Mouse (Mus musculus): ENCODE data around the gene Klk8. TPM values are rescaled to one million over a fixed set of nuclear protein-coding genes. Genes with fewer than 3 reads are reported as not detected.
A peak's percentile ranks its signal among the peaks of the same experiment; 100 is the strongest.

The Klk8 gene
- polyA plus RNA-seq, 1 experiment: 12.7 TPM

GRCm38 (mm10) chr7:43797844-43798462 lies 576 bp downstream of the Klk8 start:
- peak overlapping the region; percentile 63 for H3K4me3 ChIP-seq (ENCODE audit: low read depth, low read length)
- no peak overlapping the region for H3K9ac ChIP-seq (ENCODE audit: low read depth, poor library complexity, severe bottlenecking)
- no peaks in the 10 kb centered on the region for H3K4me1 ChIP-seq (ENCODE audit: control insufficient read depth, insufficient read depth, low read length)
- H3K9me3 ChIP-seq (replicated peaks; ENCODE audit: control insufficient read depth, insufficient read depth, low read length, poor library complexity, severe bottlenecking): no peaks in the 10 kb centered on the region
- H3K27ac ChIP-seq (ENCODE audit: insufficient read depth, low read length): no peak overlapping the region
- H3K36me3 ChIP-seq (ENCODE audit: control insufficient read depth, insufficient read depth, low read length, poor library complexity, severe bottlenecking): no peaks in the 10 kb centered on the region
- no peak for TF ChIP-seq CTCF (IDR thresholded peaks at IDR 0.05; ENCODE audit: low read depth, low read length)
- no peak for TF ChIP-seq POLR2A (IDR thresholded peaks at IDR 0.05; ENCODE audit: insufficient read depth, low read length)
- no peak for TF ChIP-seq EP300 (IDR thresholded peaks at IDR 0.05; ENCODE audit: insufficient read depth, low read depth, low read length)
- no peaks in the 10 kb centered on the region for H3K27me3 ChIP-seq (ENCODE audit: control insufficient read depth, insufficient read depth, low read length, poor library complexity, severe bottlenecking)

GRCm38 (mm10) chr7:43799876-43800275 lies 2.5 kb downstream of the Klk8 start:
- Histone ChIP-seq H3K27me3 (ENCODE audit: control insufficient read depth, insufficient read depth, low read length, poor library complexity, severe bottlenecking) (no peaks in the 10 kb centered on the region), H3K27ac (ENCODE audit: insufficient read depth, low read length) (no peak overlapping the region), H3K4me3 (ENCODE audit: low read depth, low read length) (no peak overlapping the region), H3K9me3 (replicated peaks; ENCODE audit: control insufficient read depth, insufficient read depth, low read length, poor library complexity, severe bottlenecking) (no peaks in the 10 kb centered on the region), H3K4me1 (ENCODE audit: control insufficient read depth, insufficient read depth, low read length) (no peaks in the 10 kb centered on the region), H3K9ac (ENCODE audit: low read depth, poor library complexity, severe bottlenecking) (no peak overlapping the region), H3K36me3 (ENCODE audit: control insufficient read depth, insufficient read depth, low read length, poor library complexity, severe bottlenecking) (no peaks in the 10 kb centered on the region)
- TF ChIP-seq EP300 (IDR thresholded peaks at IDR 0.05; ENCODE audit: insufficient read depth, low read depth, low read length): no peak
- TF ChIP-seq CTCF (IDR thresholded peaks at IDR 0.05; ENCODE audit: low read depth, low read length): no peak
- no peak for TF ChIP-seq POLR2A (IDR thresholded peaks at IDR 0.05; ENCODE audit: insufficient read depth, low read length)

GRCm38 (mm10) chr7:43810994-43811393 lies 13.6 kb downstream of the Klk8 start, which contains the start of gene Klk7:
Gene Klk7 (plus strand): TSS chr7:43811294.
- no peaks in the 10 kb centered on the region for H3K9me3 ChIP-seq (replicated peaks; ENCODE audit: control insufficient read depth, insufficient read depth, low read length, poor library complexity, severe bottlenecking)
- H3K9ac ChIP-seq (ENCODE audit: low read depth, poor library complexity, severe bottlenecking): no peak within 1 kb of the TSS
- no peak within 1 kb of the TSS for H3K4me3 ChIP-seq (ENCODE audit: low read depth, low read length)
- H3K27ac ChIP-seq (ENCODE audit: insufficient read depth, low read length): no peak within 1 kb of the TSS
- H3K36me3 ChIP-seq (ENCODE audit: control insufficient read depth, insufficient read depth, low read length, poor library complexity, severe bottlenecking): no peaks in the 10 kb centered on the region
- no peaks in the 10 kb centered on the region for H3K4me1 ChIP-seq (ENCODE audit: control insufficient read depth, insufficient read depth, low read length)
- H3K27me3 ChIP-seq (ENCODE audit: control insufficient read depth, insufficient read depth, low read length, poor library complexity, severe bottlenecking): no peaks in the 10 kb centered on the region
- TF ChIP-seq CTCF (IDR thresholded peaks at IDR 0.05; ENCODE audit: low read depth, low read length) (no peak), EP300 (IDR thresholded peaks at IDR 0.05; ENCODE audit: insufficient read depth, low read depth, low read length) (no peak), POLR2A (IDR thresholded peaks at IDR 0.05; ENCODE audit: insufficient read depth, low read length) (no peak)

GRCm38 (mm10) chr7:43815211-43815610 lies 17.8 kb downstream of the Klk8 start:
- no peak overlapping the region for H3K4me3 ChIP-seq (ENCODE audit: low read depth, low read length)
- H3K36me3 ChIP-seq (ENCODE audit: control insufficient read depth, insufficient read depth, low read length, poor library complexity, severe bottlenecking): no peaks in the 10 kb centered on the region
- TF ChIP-seq CTCF (IDR thresholded peaks at IDR 0.05; ENCODE audit: low read depth, low read length): no peak
- no peak for TF ChIP-seq POLR2A (IDR thresholded peaks at IDR 0.05; ENCODE audit: insufficient read depth, low read length)
- no peak for TF ChIP-seq EP300 (IDR thresholded peaks at IDR 0.05; ENCODE audit: insufficient read depth, low read depth, low read length)
- no peaks in the 10 kb centered on the region for H3K27me3 ChIP-seq (ENCODE audit: control insufficient read depth, insufficient read depth, low read length, poor library complexity, severe bottlenecking)
- H3K27ac ChIP-seq (ENCODE audit: insufficient read depth, low read length): no peak overlapping the region
- no peaks in the 10 kb centered on the region for H3K9me3 ChIP-seq (replicated peaks; ENCODE audit: control insufficient read depth, insufficient read depth, low read length, poor library complexity, severe bottlenecking)
- no peak overlapping the region for H3K9ac ChIP-seq (ENCODE audit: low read depth, poor library complexity, severe bottlenecking)
- no peaks in the 10 kb centered on the region for H3K4me1 ChIP-seq (ENCODE audit: control insufficient read depth, insufficient read depth, low read length)

GRCm38 (mm10) chr7:43816746-43817145 lies 19.4 kb downstream of the Klk8 start:
- Histone ChIP-seq H3K9me3 (replicated peaks; ENCODE audit: control insufficient read depth, insufficient read depth, low read length, poor library complexity, severe bottlenecking) (no peaks in the 10 kb centered on the region), H3K4me1 (ENCODE audit: control insufficient read depth, insufficient read depth, low read length) (no peaks in the 10 kb centered on the region), H3K27me3 (ENCODE audit: control insufficient read depth, insufficient read depth, low read length, poor library complexity, severe bottlenecking) (no peaks in the 10 kb centered on the region), H3K9ac (ENCODE audit: low read depth, poor library complexity, severe bottlenecking) (no peak overlapping the region), H3K27ac (ENCODE audit: insufficient read depth, low read length) (no peak overlapping the region), H3K36me3 (ENCODE audit: control insufficient read depth, insufficient read depth, low read length, poor library complexity, severe bottlenecking) (no peaks in the 10 kb centered on the region), H3K4me3 (ENCODE audit: low read depth, low read length) (no peak overlapping the region)
- no peak for TF ChIP-seq POLR2A (IDR thresholded peaks at IDR 0.05; ENCODE audit: insufficient read depth, low read length)
- no peak for TF ChIP-seq EP300 (IDR thresholded peaks at IDR 0.05; ENCODE audit: insufficient read depth, low read depth, low read length)
- TF ChIP-seq CTCF (IDR thresholded peaks at IDR 0.05; ENCODE audit: low read depth, low read length): no peak

GRCm38 (mm10) chr7:43821581-43821980 lies 24.2 kb downstream of the Klk8 start:
- TF ChIP-seq POLR2A (IDR thresholded peaks at IDR 0.05; ENCODE audit: insufficient read depth, low read length) (no peak), EP300 (IDR thresholded peaks at IDR 0.05; ENCODE audit: insufficient read depth, low read depth, low read length) (no peak), CTCF (IDR thresholded peaks at IDR 0.05; ENCODE audit: low read depth, low read length) (no peak)
- Histone ChIP-seq H3K27me3 (ENCODE audit: control insufficient read depth, insufficient read depth, low read length, poor library complexity, severe bottlenecking) (no peaks in the 10 kb centered on the region), H3K4me1 (ENCODE audit: control insufficient read depth, insufficient read depth, low read length) (no peaks in the 10 kb centered on the region), H3K9ac (ENCODE audit: low read depth, poor library complexity, severe bottlenecking) (no peak overlapping the region), H3K36me3 (ENCODE audit: control insufficient read depth, insufficient read depth, low read length, poor library complexity, severe bottlenecking) (no peaks in the 10 kb centered on the region), H3K4me3 (ENCODE audit: low read depth, low read length) (no peak overlapping the region), H3K27ac (ENCODE audit: insufficient read depth, low read length) (no peak overlapping the region), H3K9me3 (replicated peaks; ENCODE audit: control insufficient read depth, insufficient read depth, low read length, poor library complexity, severe bottlenecking) (no peaks in the 10 kb centered on the region)
